Mouse (Mus musculus) embryonic fibroblast, embryonic 13.5 days (primary cell): ENCODE data around the gene Ankmy2. TPM values are rescaled to one million over a fixed set of nuclear protein-coding genes. Genes with fewer than 3 reads are reported as not detected.

Experiments
- H3K27ac ChIP-seq: 2 replicates; pipeline ENCODE4 v1.5.1; 2012; ENCODE audit warnings: low read length, control low read depth, inconsistent platforms; ENCODE audit not compliant: insufficient read depth
- H3K4me1 ChIP-seq: 2 replicates; pipeline ENCODE4 v1.6.1; 2011; ENCODE audit warnings: low read length; ENCODE audit not compliant: control insufficient read depth, insufficient read depth
- H3K4me3 ChIP-seq: 2 replicates; pipeline ENCODE4 v1.5.1; 2011; ENCODE audit warnings: mild to moderate bottlenecking, control low read depth, low read length; ENCODE audit not compliant: insufficient read depth
- CTCF ChIP-seq: IDR thresholded peaks from 2 replicates; pipeline ENCODE4 v1.5.1; 2011; ENCODE audit warnings: mild to moderate bottlenecking, control low read depth, low read length, moderate library complexity, borderline replicate concordance; ENCODE audit not compliant: insufficient read depth
- POLR2A ChIP-seq: IDR thresholded peaks from 2 replicates; pipeline ENCODE4 v1.6.1; 2011; ENCODE audit warnings: low read depth, mild to moderate bottlenecking, control low read depth, low read length, moderate library complexity
- polyA plus RNA-seq: library from polyadenylated mRNA; stranded (reverse); fragments of >200 nt; gene quantifications from 2 replicates; pipeline ENCODE4 v1.2.4, GENCODE M21; 2011; ENCODE audit warnings: low read depth; ENCODE audit not compliant: missing spikeins, insufficient read length

Gene Ankmy2
- polyA plus RNA-seq, 1 experiment = 33.3 TPM

GRCm38 (mm10) chr12:36216905-36217304, 60.0 kb downstream of the Ankmy2 start:
- Histone ChIP-seq H3K4me3 (no peak overlapping the region), H3K4me1 (peaks cover 4% of the 10 kb centered on the region; the same call in 1 of the 2 replicates), H3K27ac (no peak overlapping the region)
- TF ChIP-seq POLR2A = no peak
- no peak for TF ChIP-seq CTCF

- no peak overlapping the region for H3K4me3 ChIP-seq
- H3K27ac ChIP-seq = no peak overlapping the region
- no peaks in the 10 kb centered on the region for H3K4me1 ChIP-seq
- TF ChIP-seq CTCF (no peak), POLR2A (no peak)
Observed at GRCm38 (mm10) chr12:36224392-36224791, 67.5 kb downstream of the Ankmy2 start.

GRCm38 (mm10) chr12:36231386-36231785, 74.5 kb downstream of the Ankmy2 start:
- no peaks in the 10 kb centered on the region for H3K4me1 ChIP-seq
- TF ChIP-seq POLR2A = no peak
- no peak for TF ChIP-seq CTCF
- no peak overlapping the region for H3K27ac ChIP-seq
- no peak overlapping the region for H3K4me3 ChIP-seq

- Histone ChIP-seq H3K27ac (no peak overlapping the region), H3K4me3 (no peak overlapping the region), H3K4me1 (no peaks in the 10 kb centered on the region)
- TF ChIP-seq CTCF (no peak), POLR2A (no peak)
Observed at GRCm38 (mm10) chr12:36241171-36241570, 84.3 kb downstream of the Ankmy2 start.

Other genes with a start within 250 kb of the Ankmy2 start
- not detected in 2 replicates for gene Agr3, start 231.5 kb upstream of the Ankmy2 start, polyA plus RNA-seq
- not detected in 2 replicates for gene Agr2, start 164.2 kb upstream of the Ankmy2 start, polyA plus RNA-seq
- gene Tspan13, start 114.6 kb upstream of the Ankmy2 start, polyA plus RNA-seq = 3.2 and 5.6 TPM in 2 replicates
- gene Bzw2, start 966 bp downstream of the Ankmy2 start, polyA plus RNA-seq = 98.0 and 98.7 TPM in 2 replicates
- not detected in 2 replicates for gene Lrrc72, start 96.3 kb downstream of the Ankmy2 start, polyA plus RNA-seq
- gene Sostdc1, start 157.0 kb downstream of the Ankmy2 start, polyA plus RNA-seq = 1.1 and 2.4 TPM in 2 replicates
- gene Ispd, start 224.3 kb downstream of the Ankmy2 start, polyA plus RNA-seq = 2.0 and 2.8 TPM in 2 replicates
- gene D630036H23Rik, start 225.1 kb downstream of the Ankmy2 start, polyA plus RNA-seq = not detected in 2 replicates